Mouse (Mus musculus) adrenal gland, adult 18-20 months (tissue): ENCODE data around the gene Cpsf6. TPM values are rescaled to one million over a fixed set of nuclear protein-coding genes. Genes with fewer than 3 reads are reported as not detected.

Experiments
- total RNA-seq, 2 experiments: library from RNA; stranded (reverse); gene quantifications; 1 replicate in 1 of 2; 2 replicates in 1 of 2; pipeline ENCODE4 v1.2.3; 2021

The Cpsf6 gene
- total RNA-seq, 2 experiments from 2014 or later = 79.2 to 79.5 TPM

Other genes with a start within 250 kb of the Cpsf6 start
- 10 to 100 TPM; 20.5 to 25.4 TPM for gene Frs2, start 231.5 kb downstream of the Cpsf6 start, total RNA-seq
- 10 to 100 TPM; 34.5 to 43.1 TPM for gene Yeats4, start 155.5 kb downstream of the Cpsf6 start, total RNA-seq
- gene 9530003J23Rik, start 141.3 kb downstream of the Cpsf6 start, total RNA-seq = not detected
- 100 to 1,000 TPM; 173 to 444 TPM for gene Lyz2, start 97.7 kb downstream of the Cpsf6 start, total RNA-seq
- gene Lyz1, start 87.1 kb downstream of the Cpsf6 start, total RNA-seq = 10 to 100 TPM; 15.0 to 32.1 TPM
- 10 to 100 TPM; 20.3 to 33.2 TPM for gene Cpm, start 249.5 kb upstream of the Cpsf6 start, total RNA-seq